Mouse (Mus musculus): ENCODE data around the gene Spata33. TPM values are rescaled to one million over a fixed set of nuclear protein-coding genes. Genes with fewer than 3 reads are reported as not detected.

Spata33 gene
- polyA plus RNA-seq (2014; fragmentation: Illumina TruSeq; extraction: RNeasy Lipid Tissue Mini Kit (QIAGEN cat#74804); ENCODE audit: low read depth, low replicate concordance), result 0.24 TPM

DNA sequence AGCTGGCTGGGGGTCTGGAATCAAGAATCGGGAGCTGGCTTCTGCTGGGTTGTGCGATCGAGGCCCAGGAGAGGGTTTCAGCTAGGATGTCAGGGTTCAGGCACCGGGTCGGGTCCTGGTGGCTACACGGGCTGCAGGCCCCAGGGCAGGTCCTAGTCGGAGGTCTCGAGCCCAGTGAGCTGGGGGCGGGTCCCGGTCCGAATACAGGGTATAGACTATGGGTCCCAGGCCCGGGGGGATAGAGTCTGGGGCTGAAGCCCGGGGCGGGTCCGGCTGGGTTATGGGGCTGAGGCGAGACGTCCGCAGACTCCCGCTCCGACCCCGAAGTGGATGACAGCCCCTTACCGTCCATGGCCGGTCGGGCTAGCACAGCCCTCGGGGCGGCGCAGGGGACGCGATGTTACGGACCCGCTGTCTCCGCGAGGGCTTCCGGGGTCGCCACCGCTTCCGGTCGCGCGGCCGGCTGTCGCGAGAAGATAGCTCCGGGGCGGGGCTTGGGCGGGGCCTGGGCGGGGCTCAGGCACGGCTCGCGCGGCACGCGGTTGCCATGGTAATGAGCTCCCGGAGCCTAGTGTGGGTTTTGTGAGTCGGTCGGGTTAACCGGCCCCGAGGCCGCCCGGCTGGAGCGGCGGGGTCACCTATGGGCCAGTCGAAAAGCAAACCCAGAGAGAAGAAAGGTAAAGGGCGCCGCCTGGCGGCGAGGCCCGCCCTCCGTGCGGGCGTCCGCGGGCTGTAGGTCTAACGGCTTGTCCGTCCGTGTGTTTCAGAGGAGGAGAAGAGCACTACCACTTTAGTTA, at the start of gene Spata33, which contains the start of gene Chmp1a:
TSS of gene Spata33 (plus strand) at position 512 of the 797 bp plus-strand sequence.
TSS of gene Chmp1a (minus strand) at position 443 of the 797 bp plus-strand sequence.

DNA sequence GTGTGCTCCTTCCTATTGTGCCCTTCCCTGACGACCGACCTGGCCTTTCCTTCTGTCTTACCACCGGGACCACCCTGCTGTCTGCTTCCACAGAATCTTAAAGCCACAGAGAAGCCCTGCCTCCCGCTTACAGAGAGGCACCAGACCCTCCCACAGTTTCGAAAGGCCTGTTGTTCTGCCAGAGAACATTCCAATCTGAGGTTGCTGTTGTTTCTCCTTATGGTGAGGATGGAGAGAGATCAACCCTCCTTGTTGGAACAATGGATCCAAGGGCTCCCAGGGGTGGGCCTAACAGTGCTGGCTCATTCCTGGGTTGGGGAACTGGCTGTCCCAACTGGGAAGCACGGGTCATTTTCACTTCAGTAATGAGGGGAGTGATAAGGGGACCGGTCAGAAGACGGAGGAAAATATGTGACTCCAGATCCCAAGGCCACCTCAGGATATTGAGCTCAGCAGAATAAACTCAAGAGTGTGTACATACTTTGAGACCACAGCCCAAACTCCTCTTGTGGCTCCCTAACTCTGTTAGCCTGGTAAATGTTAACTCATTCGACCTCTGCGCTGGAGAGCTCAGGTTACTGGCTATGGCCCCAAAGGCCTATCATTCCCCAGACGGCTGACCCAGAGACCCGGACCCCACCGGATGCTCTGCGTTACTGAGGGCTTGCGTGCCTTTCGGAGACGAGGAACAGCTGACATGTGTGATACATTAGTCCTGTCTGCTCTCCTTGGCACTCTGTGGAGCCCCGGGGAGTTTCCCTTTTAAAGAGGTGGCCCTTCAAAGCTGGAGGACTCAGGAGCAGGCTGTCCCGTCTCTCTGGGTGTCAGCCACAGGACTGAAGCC, 26.8 kb upstream of the Spata33 start, which contains the start of gene Dpep1:
TSS of gene Dpep1 (plus strand) at position 677 of the 844 bp plus-strand sequence.

DNA sequence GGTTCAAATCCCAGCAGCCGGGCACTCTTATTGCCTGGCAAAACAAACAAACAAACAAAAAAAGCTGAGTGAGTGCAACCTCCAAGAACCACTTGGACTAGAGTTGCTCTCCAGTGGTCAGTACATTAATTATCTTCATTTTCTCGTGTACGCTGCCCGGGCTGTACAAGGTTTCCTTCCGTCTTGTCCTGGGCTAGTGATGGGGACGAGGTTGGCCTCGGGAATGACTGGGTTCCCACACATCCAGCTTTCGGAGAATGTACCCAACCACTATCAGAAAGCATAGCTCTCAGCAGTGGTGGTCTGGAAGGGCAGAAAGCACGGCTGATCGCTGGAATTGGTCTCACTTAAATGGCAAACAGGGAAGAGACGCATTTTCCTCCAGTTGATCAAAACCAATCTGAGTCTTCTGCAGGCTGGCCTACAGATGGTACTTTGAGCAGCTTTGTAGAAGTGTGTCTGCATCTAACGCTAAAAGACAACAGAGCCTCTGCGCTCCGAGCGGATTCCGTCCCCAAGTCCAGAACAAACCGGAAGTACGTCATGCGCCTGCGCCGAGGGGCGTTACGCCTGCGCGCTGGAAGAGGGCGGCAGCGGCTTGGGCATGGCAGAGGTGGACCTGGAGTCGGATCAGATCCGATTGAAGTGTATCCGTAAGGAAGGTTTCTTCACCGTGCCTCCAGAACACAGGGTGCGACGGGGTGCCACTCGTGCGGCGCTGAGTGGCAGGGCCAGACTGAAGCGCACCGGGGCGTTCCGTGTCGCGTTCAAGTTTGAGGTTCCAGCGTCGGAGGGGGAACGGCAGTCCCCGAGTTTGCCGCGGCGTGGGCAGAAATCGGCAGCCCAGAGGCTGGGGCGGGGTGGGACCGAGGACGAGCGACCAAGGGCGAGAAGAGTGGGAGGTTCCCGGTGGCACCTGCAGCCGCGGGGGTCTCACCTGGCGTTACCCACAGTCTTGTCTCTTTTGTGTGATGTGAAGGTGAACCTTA, 11.9 kb downstream of the Spata33 start, which contains the start of gene Cdk10:
TSS of gene Cdk10 (plus strand) at position 565 of the 989 bp plus-strand sequence.

DNA sequence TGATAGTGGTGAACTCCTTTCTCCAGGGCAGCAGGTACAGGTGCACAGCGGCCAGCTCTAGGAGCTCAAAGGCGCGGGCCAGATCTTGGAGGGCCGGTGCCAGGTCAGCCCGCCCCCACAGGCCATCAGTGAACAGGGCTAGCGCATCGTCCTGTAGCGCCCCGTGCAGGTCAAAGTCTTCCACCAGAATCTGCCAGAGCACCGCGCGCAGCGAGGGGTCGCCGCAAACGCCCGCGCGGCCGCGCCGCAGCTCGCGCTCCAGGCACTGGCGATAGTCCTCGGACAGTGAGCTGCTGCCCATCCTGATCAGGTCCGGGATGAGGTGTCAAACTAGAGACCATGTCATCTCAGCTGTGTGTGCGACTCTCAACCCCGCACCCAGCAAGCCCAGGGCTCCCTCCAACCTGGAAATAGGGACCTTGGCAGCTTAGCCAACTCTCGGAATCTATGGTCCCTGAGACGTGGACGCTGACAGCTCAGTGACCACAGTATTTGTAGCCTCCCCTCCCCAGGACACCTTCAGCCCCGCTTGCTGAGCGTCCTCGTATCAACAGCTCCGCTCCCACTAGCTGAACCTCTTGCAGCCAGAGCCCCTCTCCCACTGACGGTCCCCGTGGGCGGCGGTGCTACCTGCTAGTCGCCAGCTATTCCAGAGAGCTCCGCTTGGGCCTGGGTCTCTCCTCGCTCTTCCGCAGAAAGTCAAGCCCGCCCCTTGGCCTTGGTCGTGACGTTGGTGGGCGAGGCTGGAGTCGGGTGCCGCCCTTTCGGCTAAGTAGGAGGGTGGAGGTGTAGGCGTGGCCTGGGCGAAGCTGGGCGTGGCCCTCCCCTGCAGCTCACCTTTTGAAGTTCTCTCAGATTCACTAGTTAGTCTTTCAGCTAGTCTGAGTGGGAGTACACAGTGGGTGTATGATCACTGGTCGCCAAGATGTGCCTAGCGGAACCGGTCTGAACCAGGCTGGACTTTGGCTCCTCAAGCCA, 23.2 kb downstream of the Spata33 start, which contains the start of gene Spata2l:
TSS of gene Spata2l (minus strand) at position 714 of the 978 bp plus-strand sequence.

DNA sequence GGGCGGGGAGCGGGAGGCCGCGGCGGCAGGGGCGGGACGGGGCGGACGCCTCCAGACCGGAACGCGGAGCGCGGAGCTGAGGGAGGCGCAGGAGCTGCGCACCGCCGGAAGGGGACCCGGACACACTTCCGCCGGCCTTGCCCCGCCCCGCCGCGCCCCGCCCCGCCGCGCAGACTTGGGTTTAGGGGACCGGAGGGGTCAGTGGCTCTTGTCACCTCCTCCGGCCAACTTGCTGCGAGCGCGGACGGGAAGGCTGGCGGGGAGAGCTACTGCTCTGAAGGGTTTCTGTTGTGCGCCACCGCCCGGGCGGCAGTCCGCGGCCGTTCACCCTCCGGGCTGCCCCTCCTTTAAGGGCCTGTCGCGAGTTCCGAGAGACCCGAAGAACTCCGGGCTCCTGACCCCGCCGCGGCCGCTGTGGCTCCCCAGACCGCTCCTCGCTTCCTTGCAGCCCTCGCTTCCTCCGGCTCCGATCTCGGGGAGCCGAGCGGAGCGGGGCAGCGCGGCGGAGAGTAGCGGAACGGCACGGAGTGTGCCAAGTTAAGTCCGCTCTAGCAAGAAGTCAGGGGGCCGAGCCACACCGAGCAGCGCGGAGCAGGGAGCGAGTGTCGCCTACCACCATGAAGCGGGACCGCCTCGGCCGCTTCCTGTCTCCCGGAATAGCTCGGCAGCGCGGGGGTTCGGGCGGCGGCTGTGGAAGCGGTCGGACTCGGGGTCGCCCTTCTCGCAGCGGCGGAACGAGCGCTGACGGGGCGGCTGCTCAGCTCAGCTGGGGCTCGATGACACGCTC, 41.7 kb downstream of the Spata33 start, which contains the start of the genes Zfp276 and Vps9d1:
TSS of gene Zfp276 (plus strand) at position 97 of the 787 bp plus-strand sequence.
TSS of gene Vps9d1 (minus strand) at position 250 of the 787 bp plus-strand sequence.

Other genes starting within 250 kb of the Spata33 start
- 13.5 TPM for gene Ankrd11, start 170.6 kb upstream of the Spata33 start, polyA plus RNA-seq (2014; fragmentation: Illumina TruSeq; extraction: RNeasy Lipid Tissue Mini Kit (QIAGEN cat#74804); ENCODE audit: low read depth, low replicate concordance)
- 8.2 TPM for gene Spg7, start 149.9 kb upstream of the Spata33 start, polyA plus RNA-seq (2014; fragmentation: Illumina TruSeq; extraction: RNeasy Lipid Tissue Mini Kit (QIAGEN cat#74804); ENCODE audit: low read depth, low replicate concordance)
- 51.4 TPM for gene Rpl13, start 110.5 kb upstream of the Spata33 start, polyA plus RNA-seq (2014; fragmentation: Illumina TruSeq; extraction: RNeasy Lipid Tissue Mini Kit (QIAGEN cat#74804); ENCODE audit: low read depth, low replicate concordance)
- not detected for gene Cpne7, start 95.5 kb upstream of the Spata33 start, polyA plus RNA-seq (2014; fragmentation: Illumina TruSeq; extraction: RNeasy Lipid Tissue Mini Kit (QIAGEN cat#74804); ENCODE audit: low read depth, low replicate concordance)
- gene Sult5a1, start 54.5 kb upstream of the Spata33 start, polyA plus RNA-seq (2014; fragmentation: Illumina TruSeq; extraction: RNeasy Lipid Tissue Mini Kit (QIAGEN cat#74804); ENCODE audit: low read depth, low replicate concordance), result 10.7 TPM
- gene Dpep1, start 26.6 kb upstream of the Spata33 start, polyA plus RNA-seq (2014; fragmentation: Illumina TruSeq; extraction: RNeasy Lipid Tissue Mini Kit (QIAGEN cat#74804); ENCODE audit: low read depth, low replicate concordance), result 0.34 TPM
- 7.1 TPM for gene Chmp1a, start 69 bp upstream of the Spata33 start, polyA plus RNA-seq (2014; fragmentation: Illumina TruSeq; extraction: RNeasy Lipid Tissue Mini Kit (QIAGEN cat#74804); ENCODE audit: low read depth, low replicate concordance)
- gene Cdk10, start 12.0 kb downstream of the Spata33 start, polyA plus RNA-seq (2014; fragmentation: Illumina TruSeq; extraction: RNeasy Lipid Tissue Mini Kit (QIAGEN cat#74804); ENCODE audit: low read depth, low replicate concordance), result 3.7 TPM
- 1.1 TPM for gene Spata2l, start 23.4 kb downstream of the Spata33 start, polyA plus RNA-seq (2014; fragmentation: Illumina TruSeq; extraction: RNeasy Lipid Tissue Mini Kit (QIAGEN cat#74804); ENCODE audit: low read depth, low replicate concordance)
- gene Zfp276, start 41.4 kb downstream of the Spata33 start, polyA plus RNA-seq (2014; fragmentation: Illumina TruSeq; extraction: RNeasy Lipid Tissue Mini Kit (QIAGEN cat#74804); ENCODE audit: low read depth, low replicate concordance), result 1.6 TPM
- gene Vps9d1, start 41.5 kb downstream of the Spata33 start, polyA plus RNA-seq (2014; fragmentation: Illumina TruSeq; extraction: RNeasy Lipid Tissue Mini Kit (QIAGEN cat#74804); ENCODE audit: low read depth, low replicate concordance), result 1.0 TPM
- not detected for gene Fanca, start 105.7 kb downstream of the Spata33 start, polyA plus RNA-seq (2014; fragmentation: Illumina TruSeq; extraction: RNeasy Lipid Tissue Mini Kit (QIAGEN cat#74804); ENCODE audit: low read depth, low replicate concordance)
- gene Spire2, start 119.9 kb downstream of the Spata33 start, polyA plus RNA-seq (2014; fragmentation: Illumina TruSeq; extraction: RNeasy Lipid Tissue Mini Kit (QIAGEN cat#74804); ENCODE audit: low read depth, low replicate concordance), result not detected
- gene Tcf25, start 160.9 kb downstream of the Spata33 start, polyA plus RNA-seq (2014; fragmentation: Illumina TruSeq; extraction: RNeasy Lipid Tissue Mini Kit (QIAGEN cat#74804); ENCODE audit: low read depth, low replicate concordance), result 102 TPM
- gene Mc1r, start 194.3 kb downstream of the Spata33 start, polyA plus RNA-seq (2014; fragmentation: Illumina TruSeq; extraction: RNeasy Lipid Tissue Mini Kit (QIAGEN cat#74804); ENCODE audit: low read depth, low replicate concordance), result not detected
- not detected for gene Tubb3, start 198.6 kb downstream of the Spata33 start, polyA plus RNA-seq (2014; fragmentation: Illumina TruSeq; extraction: RNeasy Lipid Tissue Mini Kit (QIAGEN cat#74804); ENCODE audit: low read depth, low replicate concordance)
- 5.8 TPM for gene Def8, start 210.7 kb downstream of the Spata33 start, polyA plus RNA-seq (2014; fragmentation: Illumina TruSeq; extraction: RNeasy Lipid Tissue Mini Kit (QIAGEN cat#74804); ENCODE audit: low read depth, low replicate concordance)